In the genomic region with DNA sequence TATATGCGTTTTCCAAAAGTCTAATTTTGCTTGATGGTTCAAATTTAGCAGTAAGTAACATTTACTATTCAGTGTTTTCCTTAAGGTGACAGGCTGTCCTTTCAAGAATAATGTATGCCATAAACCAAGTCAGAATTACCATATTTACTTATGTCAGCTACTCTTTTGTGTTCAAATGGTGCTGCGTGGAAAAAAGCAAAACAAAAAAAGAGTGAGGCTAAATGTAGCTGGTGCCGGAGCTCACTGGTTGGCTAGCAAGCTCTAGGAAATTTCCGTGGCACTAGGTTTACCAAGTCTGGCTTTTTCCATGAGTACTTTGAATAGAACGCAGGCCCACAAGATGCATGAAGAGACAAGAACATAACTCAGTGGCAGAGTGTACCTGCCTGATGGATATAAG, we compare ENCODE assay signal across 19 mouse cellular contexts.
A peak's percentile ranks its signal among the peaks of the same experiment; 100 is the strongest.
DNase-seq lines count a peak whose midpoint lies in the region; ATAC-seq and TF ChIP-seq lines count a peak whose summit lies in the region.
"Had no signal": no experiment of that assay in that cellular context is flagged by ENCODE, and none has a peak within 500 bp of the region (broad histone marks: within the 10 kb centered on the region; RNA-seq: fewer than 3 reads in every experiment).

No protein-coding gene starts in this region.

- TF ChIP-seq CTCF in kidney, adult 2 months (conservative IDR thresholded peaks at IDR 0.05; ENCODE audit: insufficient read depth, insufficient read length, low read depth, low read length): no peak
- TF ChIP-seq CTCF in testis, adult 2 months (IDR thresholded peaks at IDR 0.05; ENCODE audit: control insufficient read depth, insufficient read depth, insufficient replicate concordance, low read depth, low read length): no peak

- no peaks in the 10 kb centered on the region for H3K27me3 ChIP-seq in forebrain, embryonic 14.5 days (replicated peaks; ENCODE audit: control insufficient read depth, insufficient read depth, low read length)
- H3K27me3 ChIP-seq in forebrain, embryonic 11.5 days (ENCODE audit: control insufficient read depth, insufficient read depth, low read length): no peaks in the 10 kb centered on the region
- no peaks in the 10 kb centered on the region for H3K27me3 ChIP-seq in kidney, adult 2 months (replicated peaks; ENCODE audit: control insufficient read depth, insufficient read depth, low read length)
- no peaks in the 10 kb centered on the region for H3K27me3 ChIP-seq in testis, adult 2 months (ENCODE audit: control insufficient read depth, insufficient read depth, low read length)
- H3K27me3 ChIP-seq: heart, embryonic 15.5 days; hindbrain, embryonic 13.5 days had no signal

- no peak overlapping the region for H3K4me2 ChIP-seq in forebrain, embryonic 14.5 days (ENCODE audit: low read length)
- no peak overlapping the region for H3K4me2 ChIP-seq in forebrain, embryonic 11.5 days (ENCODE audit: low read depth, low read length, severe bottlenecking)
- H3K4me2 ChIP-seq: heart, embryonic 11.5 days; heart, embryonic 15.5 days; hindbrain, embryonic 13.5 days had no signal

- ATAC-seq in forebrain, embryonic 14.5 days: peak; percentile 20; the same call in 1 of the 2 replicates
- no peak for ATAC-seq in forebrain, embryonic 11.5 days (replicated peaks; ENCODE audit: low FRiP score)
- ATAC-seq: hindbrain, postnatal 0 days had no signal

- 85% methylated on average over 5 of the region's 5 CpGs for WGBS in forebrain, embryonic 14.5 days
- 94% methylated on average over 5 of the region's 5 CpGs for WGBS in forebrain, embryonic 11.5 days
- 77% methylated on average over 5 of the region's 5 CpGs for WGBS in kidney, adult 2 months

- DNase-seq in forebrain, embryonic 14.5 days (ENCODE audit: low spot score): no peak
- no peak for DNase-seq in forebrain, embryonic 11.5 days (ENCODE audit: low spot score)
- peak; percentile 28 for DNase-seq in kidney, adult 2 months
- no peak for DNase-seq in kidney, adult 11 months
- no peak for DNase-seq in testis, postnatal 14 days (ENCODE audit: low spot score)
- DNase-seq in cerebellum, adult 9-10 months: no peak
- no peak for DNase-seq in urinary bladder, postnatal 14 days (ENCODE audit: low spot score)
- DNase-seq: adrenal gland, postnatal 10 days; cerebellum, adult 18-20 months; cerebellum, postnatal 10 days; gastrocnemius, postnatal 36 days; heart, adult 18-20 months; heart, postnatal 14 days had no signal

- H3K36me3 ChIP-seq in forebrain, embryonic 14.5 days (ENCODE audit: control insufficient read depth, insufficient read depth, low read length): peaks cover 16% of the 10 kb centered on the region
- H3K36me3 ChIP-seq in forebrain, embryonic 11.5 days (ENCODE audit: control insufficient read depth, insufficient read depth, low read length): no peaks in the 10 kb centered on the region
- H3K36me3 ChIP-seq in kidney, adult 2 months (ENCODE audit: control insufficient read depth, insufficient read depth, low read length): no peaks in the 10 kb centered on the region
- no peaks in the 10 kb centered on the region for H3K36me3 ChIP-seq in testis, adult 2 months (ENCODE audit: control insufficient read depth, insufficient read depth, low read length)

- H3K4me1 ChIP-seq in forebrain, embryonic 14.5 days (ENCODE audit: control insufficient read depth, insufficient read depth, low read length): no peaks in the 10 kb centered on the region
- no peaks in the 10 kb centered on the region for H3K4me1 ChIP-seq in forebrain, embryonic 11.5 days (replicated peaks; ENCODE audit: control insufficient read depth, insufficient read depth, low read length)
- no peaks in the 10 kb centered on the region for H3K4me1 ChIP-seq in kidney, adult 2 months (ENCODE audit: control insufficient read depth, insufficient read depth, low read length)
- no peaks in the 10 kb centered on the region for H3K4me1 ChIP-seq in testis, adult 2 months (ENCODE audit: control insufficient read depth, insufficient read depth, low read length)
- H3K4me1 ChIP-seq: embryonic facial prominence, embryonic 10.5 days; heart, embryonic 15.5 days; hindbrain, embryonic 13.5 days had no signal

- H3K9ac ChIP-seq in forebrain, embryonic 14.5 days (ENCODE audit: low read length): no peak overlapping the region
- H3K9ac ChIP-seq in forebrain, embryonic 11.5 days (ENCODE audit: low read length): no peak overlapping the region
- H3K9ac ChIP-seq: heart, embryonic 15.5 days; hindbrain, embryonic 13.5 days had no signal

- no peak overlapping the region for H3K27ac ChIP-seq in forebrain, embryonic 14.5 days (ENCODE audit: low read depth, low read length)
- H3K27ac ChIP-seq in forebrain, embryonic 11.5 days (ENCODE audit: low read depth, low read length): no peak overlapping the region
- H3K27ac ChIP-seq in kidney, adult 2 months (ENCODE audit: insufficient read depth, low read depth, low read length): 0 out of 2 replicates have a peak overlapping the region, but pooled peaks have one; percentile 9
- no peak overlapping the region for H3K27ac ChIP-seq in testis, adult 2 months (ENCODE audit: control insufficient read depth, insufficient read depth, low read depth, low read length)
- H3K27ac ChIP-seq: embryonic facial prominence, embryonic 10.5 days; heart, embryonic 15.5 days; hindbrain, embryonic 13.5 days; hindbrain, postnatal 0 days had no signal

- no peak for TF ChIP-seq POLR2A in kidney, adult 2 months (IDR thresholded peaks at IDR 0.05; ENCODE audit: low read depth, low read length)
- no peak for TF ChIP-seq POLR2A in testis, adult 2 months (IDR thresholded peaks at IDR 0.05; ENCODE audit: control insufficient read depth, low read depth, low read length)

- no peaks in the 10 kb centered on the region for H3K9me3 ChIP-seq in forebrain, embryonic 14.5 days (replicated peaks; ENCODE audit: control insufficient read depth, low read length)
- H3K9me3 ChIP-seq in forebrain, embryonic 11.5 days (ENCODE audit: control insufficient read depth, low read length): no peaks in the 10 kb centered on the region
- H3K9me3 ChIP-seq: embryonic facial prominence, embryonic 10.5 days; heart, embryonic 15.5 days; hindbrain, embryonic 13.5 days had no signal

- no peak overlapping the region for H3K4me3 ChIP-seq in forebrain, embryonic 14.5 days (ENCODE audit: low read depth, low read length)
- no peak overlapping the region for H3K4me3 ChIP-seq in forebrain, embryonic 11.5 days (ENCODE audit: low read depth, low read length)
- H3K4me3 ChIP-seq in kidney, adult 2 months (ENCODE audit: insufficient read depth, low read depth, low read length): no peak overlapping the region
- H3K4me3 ChIP-seq in testis, adult 2 months (ENCODE audit: control insufficient read depth, low read depth, low read length): peak overlapping the region; percentile 45; the same call in 1 of the 2 replicates
- H3K4me3 ChIP-seq: embryonic facial prominence, embryonic 10.5 days; heart, embryonic 15.5 days; hindbrain, embryonic 13.5 days had no signal
